Mouse (Mus musculus) lung, postnatal 10 days (tissue): ENCODE data around the gene Olfr107.

Experiments
- DNase-seq: peaks from one replicate; pipeline ENCODE4 v3.0.0; 2021

Olfr107 gene

GRCm38 (mm10) chr17:37398926-37399325 is at the start of gene Olfr107:
Gene Olfr107 (plus strand): TSS chr17:37399226.
- DNase-seq = no peak

- DNase-seq = no peak
These were observed 39.7 kb upstream of the Olfr107 start, which contains the start of gene Olfr104-ps for GRCm38 (mm10) chr17:37359282-37359681. Gene Olfr104-ps (plus strand): TSS chr17:37359582.

GRCm38 (mm10) chr17:37378733-37379132 is 20.3 kb upstream of the Olfr107 start, which contains the start of gene Olfr105-ps:
Gene Olfr105-ps (plus strand): TSS chr17:37379033.
- no peak for DNase-seq

DNA sequence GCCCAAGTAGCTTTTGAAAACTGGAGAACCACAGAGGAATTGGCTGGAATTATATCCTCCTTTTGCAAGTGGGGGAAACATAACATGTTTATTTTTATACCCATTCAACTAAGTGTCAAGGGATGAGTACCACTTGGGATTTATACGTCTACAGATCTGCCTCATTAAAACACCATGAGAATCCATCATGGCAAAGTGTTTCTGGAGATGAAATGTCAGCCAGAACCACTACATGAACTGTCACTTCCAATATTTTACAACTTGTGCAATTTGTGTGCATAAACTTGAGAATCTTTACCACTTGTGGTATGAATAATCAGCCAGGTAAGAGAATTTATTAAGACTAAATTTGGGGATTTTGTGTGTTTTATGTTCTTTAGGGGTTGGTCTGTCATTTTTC is 8.9 kb upstream of the Olfr107 start, which contains the start of gene Olfr106-ps:
Gene Olfr106-ps (plus strand): TSS at position 301 of the 400 bp plus-strand sequence.
- DNase-seq = no peak

GRCm38 (mm10) chr17:37413380-37413779 is 14.4 kb downstream of the Olfr107 start:
- DNase-seq = no peak

DNA sequence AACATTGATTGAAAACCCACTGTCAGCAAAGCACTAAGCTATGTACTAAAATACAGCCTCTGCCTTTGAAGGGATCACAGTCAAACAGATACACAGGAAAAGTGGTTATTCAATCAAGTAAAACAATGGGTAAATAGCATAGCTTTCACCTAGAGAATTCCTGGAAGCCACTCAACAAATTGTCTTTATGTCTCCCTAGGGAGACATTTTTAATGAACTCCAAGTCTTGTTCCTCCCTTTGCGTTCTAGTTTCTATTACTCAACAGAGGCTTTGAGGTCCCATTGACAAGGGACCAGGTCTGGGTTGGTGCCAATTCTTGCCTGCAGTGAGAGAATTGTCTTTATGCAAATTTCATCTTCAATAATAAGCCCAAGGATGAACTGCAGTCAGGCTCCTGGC is 46.2 kb downstream of the Olfr107 start, which contains the start of gene Olfr108:
Gene Olfr108 (plus strand): TSS at position 301 of the 400 bp plus-strand sequence.
- DNase-seq = no peak
